Mouse (Mus musculus): ENCODE measurements around the gene Carnmt1. TPM values are rescaled to one million over a fixed set of nuclear protein-coding genes. Genes with fewer than 3 reads are reported as not detected.

Carnmt1 gene
- 1.9 TPM for polyA plus RNA-seq (2015; fragmentation: Illumina TruSeq; extraction: RNeasy Lipid Tissue Mini Kit (QIAGEN cat#74804); ENCODE audit: insufficient read depth, low read depth, low replicate concordance)

DNA sequence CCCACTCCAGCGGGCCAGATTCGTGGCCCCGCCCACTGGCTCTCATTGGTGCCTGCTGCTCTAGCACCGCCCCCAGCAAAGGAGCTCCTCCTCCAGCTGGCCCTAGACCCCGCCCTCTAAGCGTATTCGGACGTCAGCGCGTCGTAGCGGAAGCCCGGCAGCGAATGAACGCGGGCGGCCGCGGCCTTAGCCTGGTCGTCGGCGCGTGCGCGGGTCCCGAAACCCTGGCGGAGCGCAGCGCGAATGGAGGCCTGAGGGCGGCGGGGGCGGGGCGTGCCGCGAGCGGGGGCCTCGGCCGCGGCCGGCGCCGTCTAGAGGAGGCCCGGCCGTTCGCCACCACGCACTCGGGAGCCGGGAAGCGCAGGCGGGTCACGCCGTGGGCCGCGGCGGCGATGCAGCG, at the start of gene Carnmt1:
Carnmt1 (plus strand) TSS at position 157 of the 400 bp plus-strand sequence.

DNA sequence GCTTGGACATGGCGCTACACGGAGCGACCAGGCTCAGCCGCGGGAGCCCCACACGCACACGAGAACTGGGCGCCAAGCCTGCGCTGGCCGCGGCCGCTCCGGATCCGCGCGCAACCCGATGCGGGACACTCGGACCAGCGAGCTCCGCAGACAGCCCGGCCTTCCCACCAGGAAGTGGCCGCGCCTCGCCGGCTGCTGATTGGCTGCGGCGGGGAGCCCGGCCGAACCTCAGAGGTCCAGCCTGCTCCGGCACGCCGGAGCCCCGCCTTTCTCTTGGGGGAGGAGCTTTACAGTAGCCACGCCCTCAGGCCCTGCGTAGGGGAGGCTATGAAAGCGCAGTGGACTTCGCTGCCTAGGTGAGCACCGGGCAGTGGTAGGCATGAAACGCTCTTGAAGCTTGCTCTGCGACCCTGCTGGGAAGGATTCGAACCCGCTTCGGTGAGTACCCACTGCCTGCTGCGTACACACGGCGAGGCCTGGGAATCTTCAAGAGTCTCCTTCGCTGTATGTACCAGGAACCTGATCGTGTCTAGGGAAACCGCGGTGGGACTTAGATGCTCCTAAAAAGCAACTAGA, 38.8 kb upstream of the Carnmt1 start, which contains the start of the genes Ostf1 and Nmrk1:
Ostf1 (minus strand) TSS at position 180 of the 576 bp plus-strand sequence.
Nmrk1 (plus strand) TSS at position 307 of the 576 bp plus-strand sequence.

DNA sequence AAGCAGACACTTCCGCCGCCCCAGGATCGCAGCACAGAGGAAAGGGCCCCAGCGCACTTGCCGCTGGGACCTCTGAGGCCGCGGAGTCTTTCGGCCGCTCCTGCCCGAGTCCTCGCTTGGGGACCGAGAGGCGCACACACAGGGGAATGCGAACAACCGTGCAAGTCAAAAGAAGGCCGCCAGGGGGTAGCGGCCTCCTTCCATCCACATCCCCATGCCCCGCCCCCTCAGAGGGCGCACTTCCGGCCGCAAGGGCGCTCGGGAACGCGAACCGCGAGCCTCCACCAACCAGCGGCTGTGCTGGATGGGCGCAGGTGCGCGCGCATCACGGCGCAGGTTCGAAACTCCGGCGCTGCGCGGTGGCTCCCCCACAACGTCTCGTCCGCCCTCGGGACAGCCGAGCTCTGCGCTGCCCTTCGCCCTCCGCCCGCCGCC, 42.3 kb downstream of the Carnmt1 start, which contains the start of gene D030056L22Rik:
D030056L22Rik (plus strand) TSS at position 328 of the 435 bp plus-strand sequence.

DNA sequence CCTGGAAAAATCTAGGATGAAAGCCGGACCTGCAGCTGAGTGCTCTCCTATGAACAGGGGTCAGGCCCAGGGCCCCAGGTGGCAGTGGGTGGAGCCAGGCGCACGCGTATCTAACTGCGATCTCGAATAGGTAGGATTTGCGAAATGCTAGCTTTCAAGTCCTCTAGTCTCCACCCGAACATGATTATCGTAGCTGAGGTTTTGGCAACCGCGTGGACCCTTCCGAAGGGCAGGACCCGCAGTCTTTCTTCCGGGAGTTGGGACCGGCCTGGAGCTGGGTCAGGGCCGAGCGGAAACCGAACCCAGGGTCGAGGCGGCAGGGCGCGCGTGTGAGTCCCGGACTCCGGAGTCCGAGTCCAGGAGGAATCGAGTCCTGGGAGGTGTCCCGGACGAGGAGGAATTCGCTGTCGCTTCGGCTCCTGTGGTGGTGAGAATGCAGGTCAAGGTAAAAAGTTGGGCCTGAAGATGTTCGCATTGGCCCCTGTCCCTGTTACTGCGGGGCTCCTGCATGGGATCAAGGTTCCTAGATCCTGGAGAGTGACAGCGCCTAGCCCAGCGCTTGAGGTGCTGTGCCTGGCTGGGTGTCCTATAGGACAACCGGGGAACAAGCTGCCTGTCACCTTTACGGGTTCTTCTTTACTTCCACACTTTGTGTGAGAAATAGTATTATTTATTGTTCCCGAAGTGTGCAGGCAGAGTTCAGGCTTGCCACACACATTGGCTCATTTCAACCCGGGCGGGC, 79.2 kb downstream of the Carnmt1 start, which contains the start of gene Trpm6:
Trpm6 (plus strand) TSS at position 386 of the 742 bp plus-strand sequence.

Other genes starting within 250 kb of the Carnmt1 start
- gene Ostf1, start 38.9 kb upstream of the Carnmt1 start, polyA plus RNA-seq (2015; fragmentation: Illumina TruSeq; extraction: RNeasy Lipid Tissue Mini Kit (QIAGEN cat#74804); ENCODE audit: insufficient read depth, low read depth, low replicate concordance): 11.4 TPM
- 2.2 TPM for gene Nmrk1, start 38.8 kb upstream of the Carnmt1 start, polyA plus RNA-seq (2015; fragmentation: Illumina TruSeq; extraction: RNeasy Lipid Tissue Mini Kit (QIAGEN cat#74804); ENCODE audit: insufficient read depth, low read depth, low replicate concordance)
- gene D030056L22Rik, start 42.4 kb downstream of the Carnmt1 start, polyA plus RNA-seq (2015; fragmentation: Illumina TruSeq; extraction: RNeasy Lipid Tissue Mini Kit (QIAGEN cat#74804); ENCODE audit: insufficient read depth, low read depth, low replicate concordance): 4.1 TPM
- 0.50 TPM for gene Trpm6, start 79.2 kb downstream of the Carnmt1 start, polyA plus RNA-seq (2015; fragmentation: Illumina TruSeq; extraction: RNeasy Lipid Tissue Mini Kit (QIAGEN cat#74804); ENCODE audit: insufficient read depth, low read depth, low replicate concordance)